Mouse (Mus musculus) myocyte (in vitro differentiated cells): ENCODE results near the gene Cttnbp2nl. TPM values are rescaled to one million over a fixed set of nuclear protein-coding genes. Genes with fewer than 3 reads are reported as not detected.

ENCODE experiments used
- H3K27me3 ChIP-seq: one replicate; pipeline ENCODE4 v1.6.1; 2011; ENCODE audit not compliant: control insufficient read depth, insufficient read depth, insufficient read length
- H3K36me3 ChIP-seq: one replicate; pipeline ENCODE4 v1.6.1; 2011; ENCODE audit not compliant: control insufficient read depth, insufficient read depth
- H3K4me2 ChIP-seq: one replicate; pipeline ENCODE4 v1.6.1; 2011; ENCODE audit warnings: low read depth, control low read depth
- H3K4me3 ChIP-seq: one replicate; pipeline ENCODE4 v1.5.1; 2011; ENCODE audit warnings: mild to moderate bottlenecking, control low read depth, moderate library complexity
- H3K79me2 ChIP-seq: one replicate; pipeline ENCODE4 v1.6.1; 2011; ENCODE audit not compliant: control insufficient read depth, insufficient read depth
- H3ac ChIP-seq: one replicate; pipeline ENCODE4 v1.6.1; 2011; ENCODE audit not compliant: control insufficient read depth, insufficient read length
- CEBPB ChIP-seq: IDR thresholded peaks from 2 replicates; pipeline ENCODE4 v1.6.1; 2011; ENCODE audit warnings: mild to moderate bottlenecking, moderate library complexity; ENCODE audit not compliant: poor library complexity, insufficient read depth, severe bottlenecking
- E2F4 ChIP-seq: IDR thresholded peaks from one replicate; pipeline ENCODE4 v1.6.1; 2011; ENCODE audit warnings: mild to moderate bottlenecking, control low read depth, moderate library complexity; ENCODE audit not compliant: insufficient read depth
- MAX ChIP-seq: IDR thresholded peaks from one replicate; pipeline ENCODE4 v1.6.1; 2011; ENCODE audit warnings: low read depth, mild to moderate bottlenecking, control low read depth
- MYOD1 ChIP-seq, 3 experiments: IDR thresholded peaks; one replicate each; pipeline ENCODE4 v1.6.1; 2011; ENCODE audit warnings: control low read depth in 2 of 3, low read depth in 2 of 3, mild to moderate bottlenecking in 2 of 3, moderate library complexity in 1 of 3; ENCODE audit not compliant: insufficient read length in 2 of 3, control insufficient read depth in 1 of 3
- MYOG ChIP-seq, 3 experiments: IDR thresholded peaks; one replicate each; pipeline ENCODE4 v1.6.1; 2011; ENCODE audit warnings: control low read depth in 2 of 3, low read depth in 2 of 3, mild to moderate bottlenecking in 2 of 3; ENCODE audit not compliant: insufficient read length in 2 of 3, control insufficient read depth in 1 of 3, insufficient read depth in 1 of 3
- POLR2A ChIP-seq: IDR thresholded peaks from one replicate; pipeline ENCODE4 v1.6.1; 2011; ENCODE audit warnings: low read depth, mild to moderate bottlenecking, control low read depth, moderate library complexity; ENCODE audit not compliant: insufficient read length
- POLR2AphosphoS2 ChIP-seq: IDR thresholded peaks from one replicate; pipeline ENCODE4 v1.6.1; 2011; ENCODE audit warnings: low read depth, control low read depth; ENCODE audit not compliant: insufficient read length
- REST ChIP-seq: IDR thresholded peaks from one replicate; pipeline ENCODE4 v1.6.1; 2011; ENCODE audit warnings: mild to moderate bottlenecking, control low read depth, moderate library complexity; ENCODE audit not compliant: insufficient read depth, insufficient read length
- SRF ChIP-seq: IDR thresholded peaks from one replicate; pipeline ENCODE4 v1.6.1; 2011; ENCODE audit warnings: low read depth; ENCODE audit not compliant: control insufficient read depth, insufficient read length
- TCF12 ChIP-seq: IDR thresholded peaks from one replicate; pipeline ENCODE4 v1.6.1; 2011; ENCODE audit warnings: mild to moderate bottlenecking, control low read depth; ENCODE audit not compliant: poor library complexity, insufficient read depth, severe bottlenecking
- TCF3 ChIP-seq: IDR thresholded peaks from one replicate; pipeline ENCODE4 v1.6.1; 2011; ENCODE audit warnings: low read depth, control low read depth; ENCODE audit not compliant: insufficient read length
- USF1 ChIP-seq: IDR thresholded peaks from one replicate; pipeline ENCODE4 v1.6.1; 2011; ENCODE audit warnings: low read depth, mild to moderate bottlenecking, control low read depth, moderate library complexity
- polyA plus RNA-seq: library from polyadenylated mRNA; unstranded; fragments of >200 nt; fragmentation: generic; extraction: Trizol; gene quantifications from one replicate; pipeline ENCODE4 v1.2.1, GENCODE M21; 2012; ENCODE audit warnings: missing spikeins

The Cttnbp2nl gene
- polyA plus RNA-seq, 1 experiment: 8.9 TPM

DNA sequence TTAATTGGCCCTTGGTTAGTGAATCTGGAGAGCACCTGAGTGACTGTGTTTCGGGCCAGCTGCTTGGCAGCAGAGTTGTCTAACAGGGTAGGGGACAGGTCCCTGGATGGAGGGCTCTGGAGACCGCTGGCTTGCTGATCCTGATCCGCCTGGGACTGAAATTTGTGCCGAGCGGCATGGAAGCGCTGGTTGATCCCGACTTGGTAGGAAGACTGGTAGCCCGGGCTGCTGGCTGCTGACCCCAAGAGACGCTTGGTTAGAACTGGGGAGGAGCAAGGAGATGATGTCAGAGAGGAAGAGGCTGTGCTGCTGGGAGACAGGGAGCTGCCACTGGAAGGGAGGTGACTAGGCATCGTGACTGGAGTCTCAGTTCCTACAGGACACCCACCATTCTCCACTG is 47.9 kb downstream of the Cttnbp2nl start:
- Histone ChIP-seq H3K27me3 (no peaks in the 10 kb centered on the region), H3K79me2 (no peaks in the 10 kb centered on the region), H3K36me3 (peaks cover 35% of the 10 kb centered on the region), H3ac (no peak overlapping the region), H3K4me2 (no peak overlapping the region), H3K4me3 (no peak overlapping the region)
- TF ChIP-seq POLR2A (no peak), SRF (no peak), POLR2AphosphoS2 (no peak)

DNA sequence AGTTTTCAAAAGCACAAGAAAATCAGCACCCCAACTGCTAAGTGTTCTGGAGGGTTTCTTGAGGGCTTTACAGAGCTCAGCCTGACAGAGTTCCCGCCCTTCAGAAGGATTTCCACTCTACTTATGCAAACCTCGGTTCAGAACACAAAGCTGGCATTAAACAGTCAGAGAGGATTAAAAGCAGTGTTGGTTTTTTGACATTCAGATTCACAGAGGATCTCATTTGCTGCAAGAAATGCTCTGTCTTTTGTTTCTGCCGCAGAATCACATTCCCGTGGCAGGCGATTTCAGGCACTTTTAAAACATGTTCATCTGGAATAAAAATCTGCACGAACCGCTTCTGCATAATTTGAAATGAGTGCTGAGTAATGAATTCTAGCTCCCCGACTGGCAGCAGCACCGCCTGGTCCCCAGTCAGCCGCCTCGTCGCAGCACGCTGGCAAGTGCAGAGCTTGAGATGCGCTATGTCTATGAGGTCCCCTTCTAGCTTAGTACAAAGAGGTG is 48.9 kb downstream of the Cttnbp2nl start:
- H3K4me3 ChIP-seq: no peak overlapping the region
- no peaks in the 10 kb centered on the region for H3K79me2 ChIP-seq
- H3K27me3 ChIP-seq: no peaks in the 10 kb centered on the region
- TF ChIP-seq MAX (no peak), POLR2AphosphoS2 (no peak), POLR2A (no peak), SRF (no peak), TCF3 (no peak), REST (no peak), E2F4 (no peak), MYOD1 (IDR thresholded peaks at IDR 0.05; ENCODE audit: control insufficient read depth in 1 of 3, insufficient read length in 2 of 3, low read depth in 2 of 3) (no peak)
- H3K36me3 ChIP-seq: peaks cover 28% of the 10 kb centered on the region
- H3ac ChIP-seq: no peak overlapping the region
- H3K4me2 ChIP-seq: no peak overlapping the region

DNA sequence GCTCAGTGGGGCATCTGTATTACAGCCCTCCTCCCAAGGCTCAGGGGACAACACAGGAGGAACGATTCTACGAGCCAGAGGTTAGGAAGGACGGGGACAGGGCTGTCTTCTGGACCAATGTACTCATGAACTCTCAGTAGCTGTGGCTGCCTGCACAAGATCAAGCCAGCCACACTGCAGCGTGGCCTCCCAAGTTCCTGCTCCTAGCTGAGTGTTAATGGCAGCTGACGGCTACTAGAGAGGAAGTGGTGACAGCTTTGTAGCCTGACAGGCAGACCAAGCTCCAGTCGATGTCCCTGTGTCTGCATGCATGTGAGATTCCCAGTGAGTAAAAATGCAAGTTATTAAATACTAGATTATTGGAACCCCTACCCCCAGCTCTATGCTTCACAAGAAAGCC is 51.6 kb downstream of the Cttnbp2nl start:
- Histone ChIP-seq H3K4me2 (peak overlapping the region; percentile 63), H3K4me3 (no peak overlapping the region), H3ac (no peak overlapping the region), H3K79me2 (no peaks in the 10 kb centered on the region), H3K36me3 (peaks cover 16% of the 10 kb centered on the region), H3K27me3 (no peaks in the 10 kb centered on the region)
- peak in 1 of 3 experiments; percentile 17 for TF ChIP-seq MYOG (IDR thresholded peaks at IDR 0.05; ENCODE audit: control insufficient read depth in 1 of 3, insufficient read depth in 1 of 3, insufficient read length in 2 of 3, low read depth in 2 of 3)
- no peak for TF ChIP-seq REST
- TF ChIP-seq TCF3: no peak
- no peak for TF ChIP-seq CEBPB
- TF ChIP-seq MYOD1 (IDR thresholded peaks at IDR 0.05; ENCODE audit: control insufficient read depth in 1 of 3, insufficient read length in 2 of 3, low read depth in 2 of 3): peak in 2 of 3 experiments; percentile 42 to 87
- no peak for TF ChIP-seq POLR2AphosphoS2
- TF ChIP-seq TCF12: no peak
- no peak for TF ChIP-seq E2F4
- no peak for TF ChIP-seq USF1
- TF ChIP-seq POLR2A: no peak
- no peak for TF ChIP-seq MAX

DNA sequence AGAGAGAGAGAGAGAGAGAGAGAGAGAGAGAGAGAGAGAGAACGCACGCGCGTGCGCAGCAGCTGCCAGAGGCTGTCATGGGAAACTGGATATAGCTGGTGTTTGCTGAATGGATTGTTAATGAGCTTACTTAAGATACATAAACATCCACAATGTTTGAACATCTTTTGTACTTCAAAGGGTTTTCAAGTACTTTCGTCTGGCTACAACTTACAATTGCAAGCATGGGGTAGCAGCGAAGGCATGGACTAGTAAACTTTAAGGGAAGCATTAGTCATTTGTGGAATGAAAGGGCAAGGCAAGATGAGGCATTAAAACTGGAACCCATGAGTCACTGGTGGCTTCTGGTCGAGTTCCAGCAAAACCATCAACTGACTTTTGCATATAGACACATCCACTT is 52.4 kb downstream of the Cttnbp2nl start:
- peaks cover 12% of the 10 kb centered on the region for H3K36me3 ChIP-seq
- peak overlapping the region; percentile 63 for H3K4me2 ChIP-seq
- no peak overlapping the region for H3ac ChIP-seq
- H3K27me3 ChIP-seq: no peaks in the 10 kb centered on the region
- TF ChIP-seq MYOD1 (IDR thresholded peaks at IDR 0.05; ENCODE audit: control insufficient read depth in 1 of 3, insufficient read length in 2 of 3, low read depth in 2 of 3) (peak in 2 of 3 experiments; percentile 3 to 45), E2F4 (no peak)
- H3K4me3 ChIP-seq: no peak overlapping the region
- no peaks in the 10 kb centered on the region for H3K79me2 ChIP-seq

DNA sequence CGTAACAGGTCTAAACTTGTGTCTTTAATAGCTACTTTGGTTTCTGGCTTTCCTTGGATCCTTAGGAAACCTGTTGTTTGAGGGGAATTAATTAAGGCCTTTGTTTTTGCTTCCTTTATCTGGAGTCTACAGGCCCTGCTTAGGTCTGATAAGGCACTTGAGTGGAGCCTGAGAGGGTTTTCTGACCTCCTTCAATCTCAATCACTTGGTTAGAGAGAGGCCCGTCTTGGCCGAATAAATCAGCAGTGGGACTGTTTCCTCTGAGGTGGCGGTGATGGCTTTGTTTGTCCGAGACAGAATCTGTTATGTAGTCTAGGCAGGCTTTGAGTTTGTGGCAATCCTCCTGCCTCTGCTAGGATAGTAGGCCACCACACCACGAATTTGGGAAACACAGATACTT is 55.4 kb downstream of the Cttnbp2nl start:
- no peak overlapping the region for H3ac ChIP-seq
- no peaks in the 10 kb centered on the region for H3K27me3 ChIP-seq
- H3K36me3 ChIP-seq: no peaks in the 10 kb centered on the region
- no peak overlapping the region for H3K4me2 ChIP-seq
- H3K4me3 ChIP-seq: no peak overlapping the region
- no peak for TF ChIP-seq REST
- no peak for TF ChIP-seq POLR2AphosphoS2
- TF ChIP-seq TCF3: no peak
- TF ChIP-seq E2F4: no peak
- TF ChIP-seq USF1: no peak
- TF ChIP-seq MYOG (IDR thresholded peaks at IDR 0.05; ENCODE audit: control insufficient read depth in 1 of 3, insufficient read depth in 1 of 3, insufficient read length in 2 of 3, low read depth in 2 of 3): no peak
- no peak for TF ChIP-seq POLR2A
- TF ChIP-seq MYOD1 (IDR thresholded peaks at IDR 0.05; ENCODE audit: control insufficient read depth in 1 of 3, insufficient read length in 2 of 3, low read depth in 2 of 3): no peak
- no peaks in the 10 kb centered on the region for H3K79me2 ChIP-seq
